In genomic region chr17:34589681-34590101, GRCm38 (mm10) we compare ENCODE assay signal across 8 mouse cellular contexts. TPM values are rescaled to one million over a fixed set of nuclear protein-coding genes. Genes with fewer than 3 reads are reported as not detected.
DNase-seq lines count a peak whose midpoint lies in the region; ATAC-seq and TF ChIP-seq lines count a peak whose summit lies in the region.

Gene Gpsm3, plus strand, starts transcription at chr17:34589806.

- no peak for ATAC-seq in embryonic facial prominence, embryonic 13.5 days (ENCODE audit: insufficient number of reproducible peaks, insufficient read depth, low FRiP score, low TSS enrichment, low read depth)
- no peak for ATAC-seq in limb, embryonic 11.5 days (ENCODE audit: insufficient number of reproducible peaks, low FRiP score, low TSS enrichment, low read depth)
- ATAC-seq in midbrain, embryonic 11.5 days (ENCODE audit: low FRiP score), result no peak

- WGBS in embryonic facial prominence, embryonic 13.5 days, result 11% methylated on average over 7 of the region's 7 CpGs
- WGBS in limb, embryonic 11.5 days, result 19% methylated on average over 7 of the region's 7 CpGs
- WGBS in midbrain, embryonic 11.5 days, result 30% methylated on average over 7 of the region's 7 CpGs

- intact Hi-C loops in left cerebral cortex, adult 2 months (cut with DNase I), result loop anchor here (5.0 kb wide), 2 partner anchors 467 to 557 kb away; partner anchors contain the start of genes Brd2, Rxrb and Slc39a7
- intact Hi-C loops in heart, postnatal 14 days (cut with DNase I), result no loop called here

- no peak within 1 kb of the TSS; the same call in 1 of the 2 replicates for H3K4me3 ChIP-seq in left cerebral cortex, adult 2 months
- no peak within 1 kb of the TSS; the same call in none of the 2 replicates for H3K4me3 ChIP-seq in embryonic facial prominence, embryonic 13.5 days
- H3K4me3 ChIP-seq in limb, embryonic 11.5 days (ENCODE audit: low read depth, low read length), result peak within 1 kb of the TSS; percentile 3; the same call in 1 of the 2 replicates
- H3K4me3 ChIP-seq in midbrain, embryonic 11.5 days (ENCODE audit: low read depth, low read length), result no peak within 1 kb of the TSS

- TF ChIP-seq CTCF in left cerebral cortex, adult 2 months (IDR thresholded peaks at IDR 0.05), result no peak

- no peaks in the 10 kb centered on the region for H3K27me3 ChIP-seq in embryonic facial prominence, embryonic 13.5 days
- no peaks in the 10 kb centered on the region for H3K27me3 ChIP-seq in limb, embryonic 11.5 days (ENCODE audit: control insufficient read depth, insufficient read depth, low read length)
- no peaks in the 10 kb centered on the region for H3K27me3 ChIP-seq in midbrain, embryonic 11.5 days (ENCODE audit: control insufficient read depth, insufficient read depth, low read length)

- H3K9me3 ChIP-seq in embryonic facial prominence, embryonic 13.5 days, result no peaks in the 10 kb centered on the region
- no peaks in the 10 kb centered on the region for H3K9me3 ChIP-seq in limb, embryonic 11.5 days (ENCODE audit: control insufficient read depth, low read length)
- no peaks in the 10 kb centered on the region for H3K9me3 ChIP-seq in midbrain, embryonic 11.5 days (ENCODE audit: control insufficient read depth, low read length)

- peak in 1 of 2 experiments; percentile 20 for DNase-seq in left cerebral cortex, adult 2 months (ENCODE audit: extremely low spot score in 1 of 2, low spot score in 2 of 2)
- no peak for DNase-seq in left cerebral cortex, adult 9 months (ENCODE audit: low spot score in 2 of 2)
- peak; percentile 72 to 73 for DNase-seq in heart, postnatal 14 days
- DNase-seq in limb, embryonic 11.5 days (ENCODE audit: low spot score), result no peak
- DNase-seq in midbrain, embryonic 11.5 days (ENCODE audit: low spot score, missing footprints), result no peak
- peak; percentile 80 for DNase-seq in testis, postnatal 10 days (ENCODE audit: low spot score)
- no peak for DNase-seq in layer of hippocampus, postnatal 14 days (ENCODE audit: low spot score in 2 of 2)

- 0 out of 2 replicates have a peak within 1 kb of the TSS, but pooled peaks have one; percentile 27 for H3K9ac ChIP-seq in embryonic facial prominence, embryonic 13.5 days
- no peak within 1 kb of the TSS for H3K9ac ChIP-seq in limb, embryonic 11.5 days (ENCODE audit: low read length)
- H3K9ac ChIP-seq in midbrain, embryonic 11.5 days (ENCODE audit: low read length), result peak within 1 kb of the TSS; percentile 96; the same call in 1 of the 2 replicates

- H3K4me2 ChIP-seq in embryonic facial prominence, embryonic 13.5 days, result peak within 1 kb of the TSS; percentile 96
- H3K4me2 ChIP-seq in limb, embryonic 11.5 days (ENCODE audit: low read depth, severe bottlenecking), result 0 out of 2 replicates have a peak within 1 kb of the TSS, but pooled peaks have one; percentile 3
- peak within 1 kb of the TSS; percentile 82; the same call in 1 of the 2 replicates for H3K4me2 ChIP-seq in midbrain, embryonic 11.5 days

- H3K27ac ChIP-seq in left cerebral cortex, adult 2 months, result peak within 1 kb of the TSS; percentile 53
- H3K27ac ChIP-seq in embryonic facial prominence, embryonic 13.5 days, result peak within 1 kb of the TSS; percentile 99; the same call in 1 of the 2 replicates
- peak within 1 kb of the TSS; percentile 57; the same call in 1 of the 2 replicates for H3K27ac ChIP-seq in limb, embryonic 11.5 days (replicated peaks; ENCODE audit: low read depth, low read length)
- H3K27ac ChIP-seq in midbrain, embryonic 11.5 days (ENCODE audit: low read depth, low read length), result peak within 1 kb of the TSS; percentile 97

- H3K4me1 ChIP-seq in embryonic facial prominence, embryonic 13.5 days, result peaks cover 62% of the 10 kb centered on the region
- peaks cover 49% of the 10 kb centered on the region for H3K4me1 ChIP-seq in limb, embryonic 11.5 days (ENCODE audit: control insufficient read depth, insufficient read depth, low read length)
- peaks cover 59% of the 10 kb centered on the region for H3K4me1 ChIP-seq in midbrain, embryonic 11.5 days (ENCODE audit: control insufficient read depth, insufficient read depth, low read length)

- H3K36me3 ChIP-seq in embryonic facial prominence, embryonic 13.5 days, result peaks cover 8% of the 10 kb centered on the region
- peaks cover 3% of the 10 kb centered on the region; the same call in 1 of the 2 replicates for H3K36me3 ChIP-seq in limb, embryonic 11.5 days (ENCODE audit: control insufficient read depth, insufficient read depth, low read length)
- no peaks in the 10 kb centered on the region; the same call in none of the 2 replicates for H3K36me3 ChIP-seq in midbrain, embryonic 11.5 days (ENCODE audit: control insufficient read depth, insufficient read depth, low read length)

RNA-seq across cellular contexts. Expression of gene Gpsm3, which starts in this region (rescaled TPM):
- 1 to 10 TPM; 1.8 to 3.3 TPM for total RNA-seq in left cerebral cortex, adult 2 months (2021)
- polyA plus RNA-seq in embryonic facial prominence, embryonic 13.5 days (2015; fragmentation: Nextera tagmentation; extraction: Ambion mirVana), result 5.3 and 6.0 TPM in 2 replicates
- total RNA-seq in heart, postnatal 14 days (2021), result 1 to 10 TPM; 5.6 to 7.8 TPM
- 4.0 and 4.7 TPM in 2 replicates for polyA plus RNA-seq in limb, embryonic 11.5 days (2014; fragmentation: Nextera tagmentation; extraction: Ambion mirVana)
- 4.4 and 4.8 TPM in 2 replicates for polyA plus RNA-seq in midbrain, embryonic 11.5 days (2014; fragmentation: Nextera tagmentation; extraction: Ambion mirVana)
- total RNA-seq in layer of hippocampus, postnatal 14 days (2021), result 1 to 10 TPM; 3.1 to 3.5 TPM

Comparison
In these comparisons a context has a peak if more than half of its experiments do, and no peak if none do; other contexts are left out.
1. DNase-seq: peak in heart, postnatal 14 days (2 of 2) and testis, postnatal 10 days (single experiment); none in left cerebral cortex, adult 9 months (0 of 2), limb, embryonic 11.5 days (single experiment), midbrain, embryonic 11.5 days (single experiment) and layer of hippocampus, postnatal 14 days (0 of 2).
2. H3K4me2 ChIP-seq: peak in every context shown above with its lines; median percentile 96 in embryonic facial prominence, embryonic 13.5 days; 82 in midbrain, embryonic 11.5 days; 3 in limb, embryonic 11.5 days.
3. Peak in every context shown above with its lines, with median percentiles within 50 percentile points of each other: H3K27ac ChIP-seq.